Mouse (Mus musculus) hindbrain, postnatal 0 days (tissue): Measurements from ENCODE around the gene Sh3bgrl3. TPM values are rescaled to one million over a fixed set of nuclear protein-coding genes. Genes with fewer than 3 reads are reported as not detected.

Experiments used
- ATAC-seq: fragments of 200-750 bp; cut with Nextera tagmentation; 2 replicates; pipeline ENCODE4 v1.8.0; 2017; ENCODE audit warnings: mild to moderate bottlenecking, moderate TSS enrichment, moderate library complexity
- DNase-seq: peaks from one replicate; pipeline ENCODE4 v3.0.0-alpha.2; 2015; ENCODE audit warnings: low spot score
- H3K27ac ChIP-seq: fragments of 300-500 bp; sonication (generic); 2 replicates; pipeline ENCODE4 v1.5.1; 2014; ENCODE audit warnings: mild to moderate bottlenecking
- H3K27me3 ChIP-seq: fragments of 300-500 bp; sonication (generic); 2 replicates; pipeline ENCODE4 v1.6.1; 2014; ENCODE audit warnings: low read length, mixed read lengths; ENCODE audit not compliant: insufficient read depth
- H3K36me3 ChIP-seq: fragments of 300-500 bp; sonication (generic); 2 replicates; pipeline ENCODE4 v1.6.1; 2014; ENCODE audit warnings: low read length, mixed read lengths; ENCODE audit not compliant: insufficient read depth
- H3K4me1 ChIP-seq: fragments of 300-500 bp; sonication (generic); 2 replicates; pipeline ENCODE4 v1.6.1; 2014; ENCODE audit warnings: antibody characterized with exemption, low read length, mixed read lengths; ENCODE audit not compliant: insufficient read depth
- H3K4me2 ChIP-seq: fragments of 300-500 bp; sonication (generic); 2 replicates; pipeline ENCODE4 v1.6.1; 2014; ENCODE audit warnings: low read depth, mild to moderate bottlenecking, low read length, moderate library complexity, mixed read lengths
- H3K4me3 ChIP-seq: fragments of 300-500 bp; sonication (generic); 2 replicates; pipeline ENCODE4 v1.5.1; 2014; ENCODE audit warnings: low read length
- H3K9ac ChIP-seq: fragments of 300-500 bp; sonication (generic); replicated peaks from 2 replicates; pipeline ENCODE4 v1.6.1; 2014; ENCODE audit warnings: mild to moderate bottlenecking, low read length, moderate library complexity, mixed read lengths
- H3K9me3 ChIP-seq: fragments of 300-500 bp; sonication (generic); 2 replicates; pipeline ENCODE4 v1.6.1; 2016; ENCODE audit warnings: low read length, mixed read lengths
- CTCF ChIP-seq: IDR thresholded peaks from 2 replicates; pipeline ENCODE4 v1.5.1; 2016; ENCODE audit warnings: antibody characterized with exemption, control low read depth, low read depth
- WGBS: fragments of 180-500 bp; shearing (Covaris S2); extraction: QIAGEN DNeasy Blood & Tissue Kit; methylation state at CpG from one replicate; pipeline ENCODE4 v1.1.7; 2014; 5-methylcytosine and 5-hydroxymethylcytosine counted together
- polyA plus RNA-seq: library from polyadenylated mRNA; unstranded; fragments of >200 nt; fragmentation: Nextera tagmentation; extraction: Ambion mirVana; gene quantifications from 2 replicates; pipeline ENCODE4 v1.2.1, GENCODE M21; 2015
- total RNA-seq: library from RNA; depleted of rRNA; stranded (reverse); fragments of >200 nt; gene quantifications from 2 replicates; pipeline ENCODE4 v1.2.3, GENCODE M21; 2014

Sh3bgrl3 gene
- total and polyA plus RNA-seq, 2 experiments from 2014 or later, result 220 to 553 TPM

DNA sequence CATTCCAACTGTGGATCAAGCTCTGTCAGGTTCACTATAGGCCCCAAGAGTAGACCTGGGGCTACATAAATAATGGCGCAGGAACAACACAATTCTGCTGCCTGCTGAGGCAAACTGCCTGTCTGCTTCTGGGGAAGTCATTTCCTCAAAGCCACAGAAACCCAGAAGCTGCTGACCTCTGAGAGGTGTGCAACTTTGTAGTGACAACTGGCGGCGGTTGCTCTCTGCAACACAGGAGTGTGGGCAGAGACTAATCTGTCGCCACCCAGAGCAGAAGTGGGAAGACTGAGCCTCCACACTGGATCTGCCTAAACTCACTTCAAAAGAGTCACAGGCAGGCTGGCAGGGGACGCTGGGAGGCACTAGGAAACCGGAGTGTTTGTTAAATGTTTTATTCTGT lies 893 bp upstream of the Sh3bgrl3 start:
- no peak for DNase-seq
- H3K4me1 ChIP-seq, result peaks cover 14% of the 10 kb centered on the region
- H3K9me3 ChIP-seq, result no peaks in the 10 kb centered on the region
- 46% methylated on average over 6 of the region's 6 CpGs for WGBS
- H3K27ac ChIP-seq, result 0 out of 2 replicates have a peak overlapping the region, but pooled peaks have one; percentile 68
- H3K4me3 ChIP-seq, result no peak overlapping the region
- peak overlapping the region; percentile 91 for H3K4me2 ChIP-seq
- H3K9ac ChIP-seq, result no peak overlapping the region
- no peak for ATAC-seq
- H3K27me3 ChIP-seq, result no peaks in the 10 kb centered on the region
- TF ChIP-seq CTCF, result no peak
- H3K36me3 ChIP-seq, result no peaks in the 10 kb centered on the region

DNA sequence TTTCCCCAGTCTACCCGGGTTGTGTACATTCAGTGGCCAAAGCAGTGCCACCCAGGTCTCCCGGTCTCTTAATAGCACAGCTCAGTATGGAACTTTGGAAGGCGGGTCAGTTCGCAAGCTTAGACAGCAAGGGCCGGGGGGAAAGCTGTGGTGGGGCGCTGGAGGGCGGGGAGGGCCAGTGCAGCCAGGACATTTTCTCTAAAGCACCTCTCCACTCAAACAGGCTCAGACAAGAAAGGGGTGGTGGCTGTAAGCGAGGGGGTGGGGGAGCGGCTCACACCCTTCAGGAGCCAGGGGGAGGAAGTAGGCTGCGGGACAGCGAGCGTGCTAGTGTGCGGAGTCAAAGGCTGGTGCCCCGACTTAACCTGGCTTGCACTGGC lies 384 bp upstream of the Sh3bgrl3 start:
- Histone ChIP-seq H3K9me3 (no peaks in the 10 kb centered on the region), H3K27ac (peak overlapping the region; percentile 68), H3K36me3 (no peaks in the 10 kb centered on the region), H3K4me2 (peak overlapping the region; percentile 91), H3K9ac (peak overlapping the region; percentile 74), H3K4me1 (peaks cover 17% of the 10 kb centered on the region), H3K27me3 (no peaks in the 10 kb centered on the region), H3K4me3 (peak overlapping the region; percentile 54)
- 4% methylated on average over 14 of the region's 14 CpGs for WGBS
- DNase-seq (no peak), ATAC-seq (peak; percentile 55; the same call in 1 of the 2 replicates)
- TF ChIP-seq CTCF, result no peak

DNA sequence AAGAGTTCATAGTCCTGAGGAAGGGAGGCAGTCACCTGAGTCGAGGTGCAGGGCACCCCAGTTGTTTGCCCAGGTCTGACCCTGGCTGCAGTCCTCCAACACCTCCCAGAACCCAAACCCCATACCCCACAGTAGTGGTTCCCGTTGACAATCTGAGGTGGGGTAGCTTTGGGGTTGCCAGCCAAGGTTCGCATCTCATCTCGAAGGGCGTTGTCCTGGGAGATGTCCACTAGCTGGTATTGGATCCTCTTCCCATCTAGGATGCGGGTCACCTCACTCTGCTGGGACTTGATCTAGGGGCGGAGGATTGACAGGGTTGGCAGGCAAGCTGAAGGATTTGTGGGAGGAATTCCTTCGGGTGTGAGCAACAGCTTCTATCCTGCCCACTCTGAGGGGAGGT lies 796 bp downstream of the Sh3bgrl3 start:
- no peaks in the 10 kb centered on the region for H3K27me3 ChIP-seq
- H3K4me1 ChIP-seq, result peaks cover 17% of the 10 kb centered on the region
- peak overlapping the region; percentile 91 for H3K4me2 ChIP-seq
- 56% methylated on average over 8 of the region's 8 CpGs for WGBS
- ATAC-seq, result no peak
- H3K9ac ChIP-seq, result peak overlapping the region; percentile 74
- H3K4me3 ChIP-seq, result peak overlapping the region; percentile 54
- no peaks in the 10 kb centered on the region for H3K36me3 ChIP-seq
- DNase-seq, result no peak
- peak overlapping the region; percentile 68; the same call in 1 of the 2 replicates for H3K27ac ChIP-seq
- no peaks in the 10 kb centered on the region for H3K9me3 ChIP-seq
- TF ChIP-seq CTCF, result no peak

DNA sequence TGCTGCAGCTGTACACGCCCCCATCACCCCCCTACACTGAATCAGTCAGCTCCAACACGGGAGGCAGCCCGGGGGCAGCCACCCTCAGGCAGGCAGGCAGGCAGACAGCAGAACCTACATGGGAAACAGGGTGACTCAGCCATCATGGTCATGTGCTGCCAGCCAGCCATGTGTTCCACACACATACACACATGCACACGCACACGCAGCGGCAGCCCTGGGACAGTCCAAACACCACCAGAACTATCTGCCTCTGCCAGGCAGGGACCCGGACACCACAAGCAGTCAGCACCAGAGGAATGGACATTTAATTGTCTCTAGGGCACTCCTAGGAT lies 1.5 kb downstream of the Sh3bgrl3 start:
- Histone ChIP-seq H3K36me3 (no peaks in the 10 kb centered on the region), H3K9me3 (no peaks in the 10 kb centered on the region), H3K4me2 (no peak overlapping the region), H3K4me1 (peaks cover 17% of the 10 kb centered on the region), H3K27ac (no peak overlapping the region), H3K4me3 (no peak overlapping the region), H3K27me3 (no peaks in the 10 kb centered on the region), H3K9ac (0 out of 2 replicates have a peak overlapping the region, but pooled peaks have one; percentile 74)
- ATAC-seq (no peak), DNase-seq (no peak)
- no peak for TF ChIP-seq CTCF
- 81% methylated on average over 7 of the region's 7 CpGs for WGBS

DNA sequence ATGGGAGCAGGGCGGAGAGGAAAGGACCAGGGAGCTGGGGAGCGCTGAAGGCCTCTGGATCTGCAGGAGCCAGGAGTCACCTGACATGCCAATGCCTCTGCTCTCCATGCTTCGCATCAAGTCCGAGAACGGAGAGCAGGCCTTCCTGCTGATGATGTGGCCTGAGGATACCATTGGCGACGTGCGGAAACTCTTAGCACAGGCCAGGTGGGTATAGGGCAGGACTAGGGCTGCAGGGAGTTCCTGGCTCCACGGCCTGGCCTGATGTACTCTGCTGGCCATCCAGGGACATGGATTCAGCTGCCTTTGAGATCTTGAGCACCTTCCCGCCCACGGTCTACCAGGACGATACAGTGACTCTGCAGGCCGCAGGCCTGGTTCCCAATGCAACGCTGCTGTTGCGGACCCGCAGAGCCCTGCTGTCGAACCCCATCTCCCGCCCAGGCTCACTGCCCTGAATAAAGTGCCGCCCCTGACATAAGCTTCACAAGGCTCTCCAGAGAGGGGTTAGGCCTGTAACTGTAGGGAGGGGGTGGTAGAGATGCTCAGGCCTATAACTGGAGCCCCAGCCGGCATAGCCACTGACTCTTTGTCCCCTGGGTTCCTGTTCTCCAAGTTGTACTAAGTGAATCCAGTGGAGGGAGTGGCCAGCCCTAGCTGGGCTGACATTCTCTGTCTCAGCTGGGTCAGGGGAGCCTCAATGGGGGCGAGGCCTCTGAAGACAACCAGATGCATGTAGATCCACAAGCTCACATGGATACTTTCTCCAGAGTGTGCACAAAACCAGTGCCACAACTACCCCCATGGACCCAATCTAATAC lies 2.1 kb downstream of the Sh3bgrl3 start:
- Histone ChIP-seq H3K36me3 (no peaks in the 10 kb centered on the region), H3K9ac (no peak overlapping the region), H3K4me1 (peaks cover 17% of the 10 kb centered on the region), H3K27ac (no peak overlapping the region), H3K4me3 (no peak overlapping the region), H3K27me3 (no peaks in the 10 kb centered on the region), H3K9me3 (no peaks in the 10 kb centered on the region), H3K4me2 (no peak overlapping the region)
- 87% methylated on average over 21 of the region's 21 CpGs for WGBS
- no peak for TF ChIP-seq CTCF
- DNase-seq, result no peak
- no peak for ATAC-seq

DNA sequence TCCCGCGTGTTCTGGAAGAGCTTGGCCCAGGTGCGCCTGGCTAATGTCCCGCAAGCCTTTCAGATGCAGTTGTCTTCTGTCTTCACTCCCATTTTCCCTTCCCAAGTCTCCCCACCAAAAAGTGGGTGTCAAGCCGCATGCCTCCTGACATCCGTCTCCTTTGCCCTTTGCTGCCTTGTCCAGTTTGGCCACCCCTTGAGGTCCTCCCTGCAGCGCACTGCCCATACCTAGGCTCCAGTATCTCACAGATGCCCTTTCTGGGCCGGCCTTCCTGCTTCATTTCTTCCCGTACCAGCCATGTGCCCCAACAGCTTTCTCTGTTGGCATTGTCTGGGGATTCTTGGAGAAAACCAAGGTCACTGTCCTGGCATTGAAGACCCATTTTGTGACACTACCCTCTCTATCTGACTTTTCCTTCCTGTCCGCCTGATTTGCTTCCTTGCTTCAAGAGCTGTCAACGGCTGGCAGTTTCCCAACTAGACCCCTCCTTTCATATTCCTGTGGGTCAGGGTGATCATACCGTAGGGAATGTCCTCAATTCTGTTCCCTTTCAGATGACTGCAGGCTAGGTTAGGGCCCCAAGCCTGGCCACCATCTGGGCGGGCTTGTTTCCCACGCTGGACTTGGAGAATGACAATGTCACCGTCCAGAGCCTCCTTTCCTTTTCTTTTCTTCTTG lies 3.1 kb downstream of the Sh3bgrl3 start:
- no peaks in the 10 kb centered on the region for H3K9me3 ChIP-seq
- ATAC-seq, result no peak
- DNase-seq, result no peak
- 83% methylated on average over 15 of the region's 15 CpGs for WGBS
- no peak overlapping the region for H3K4me2 ChIP-seq
- H3K4me3 ChIP-seq, result no peak overlapping the region
- no peak overlapping the region for H3K9ac ChIP-seq
- H3K27ac ChIP-seq, result no peak overlapping the region
- no peaks in the 10 kb centered on the region for H3K27me3 ChIP-seq
- TF ChIP-seq CTCF, result no peak
- peaks cover 17% of the 10 kb centered on the region for H3K4me1 ChIP-seq
- H3K36me3 ChIP-seq, result no peaks in the 10 kb centered on the region
